Mouse (Mus musculus) lung, adult 2 months (tissue): ENCODE results near the gene Galnt18. TPM values are rescaled to one million over a fixed set of nuclear protein-coding genes. Genes with fewer than 3 reads are reported as not detected.

Experiments
- DNase-seq: peaks from one replicate; pipeline ENCODE4 v3.0.0; 2022
- H3K4me1 ChIP-seq: fragments of 200-500 bp; 2 replicates; pipeline ENCODE4 v1.6.1; 2011; ENCODE audit warnings: low read length; ENCODE audit not compliant: control insufficient read depth, insufficient read depth
- H3K4me3 ChIP-seq: fragments of 200-500 bp; replicated peaks from 2 replicates; pipeline ENCODE3; 2011; ENCODE audit warnings: low read depth, mild to moderate bottlenecking, control low read depth, low read length; ENCODE audit errors: extremely low read depth
- CTCF ChIP-seq: fragments of 200-500 bp; IDR thresholded peaks from 2 replicates; pipeline ENCODE4 v1.5.1; 2011; ENCODE audit warnings: mild to moderate bottlenecking, low read length, control low read depth; ENCODE audit not compliant: insufficient read depth
- POLR2A ChIP-seq: fragments of 200-500 bp; IDR thresholded peaks from 2 replicates; pipeline ENCODE4 v1.6.1; 2011; ENCODE audit warnings: low read depth, mild to moderate bottlenecking, control low read depth, low read length, borderline replicate concordance; ENCODE audit errors: extremely low read depth
- WGBS: fragments of 180-500 bp; shearing (Covaris S2); methylation state at CpG from one replicate; pipeline ENCODE4 v1.1.7; 2018; 5-methylcytosine and 5-hydroxymethylcytosine counted together
- polyA plus RNA-seq: library from polyadenylated mRNA; depleted of rRNA; stranded (reverse); fragments of >200 nt; gene quantifications from 2 replicates; pipeline ENCODE4 v1.2.3, GENCODE M21; 2012

Gene Galnt18
- polyA plus RNA-seq, 1 experiment: 142 TPM

DNA sequence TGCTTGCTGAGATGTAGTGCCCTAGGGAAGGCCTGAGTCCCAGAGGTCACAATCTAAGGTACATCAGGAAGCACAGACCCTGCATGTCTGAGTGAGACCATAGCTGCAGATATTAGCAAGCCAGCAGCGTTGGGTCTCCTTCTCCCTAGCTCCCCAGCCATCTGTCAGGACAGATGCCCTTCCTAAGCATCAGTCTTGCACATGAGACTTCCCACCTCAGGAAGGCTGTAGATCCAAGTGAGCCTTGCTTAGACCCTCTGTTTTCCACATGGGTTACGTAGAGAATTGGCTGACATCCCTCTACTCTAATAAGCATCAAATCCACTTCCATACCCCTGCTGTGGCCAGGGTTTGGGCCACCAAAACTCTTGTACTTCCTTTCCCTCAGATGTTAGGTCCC, 76.8 kb downstream of the Galnt18 start:
- no peak overlapping the region for H3K4me3 ChIP-seq
- WGBS: 93% methylated on average over 2 of the region's 2 CpGs
- H3K4me1 ChIP-seq: peaks cover 8% of the 10 kb centered on the region
- TF ChIP-seq POLR2A (no peak), CTCF (no peak)
- DNase-seq: no peak

DNA sequence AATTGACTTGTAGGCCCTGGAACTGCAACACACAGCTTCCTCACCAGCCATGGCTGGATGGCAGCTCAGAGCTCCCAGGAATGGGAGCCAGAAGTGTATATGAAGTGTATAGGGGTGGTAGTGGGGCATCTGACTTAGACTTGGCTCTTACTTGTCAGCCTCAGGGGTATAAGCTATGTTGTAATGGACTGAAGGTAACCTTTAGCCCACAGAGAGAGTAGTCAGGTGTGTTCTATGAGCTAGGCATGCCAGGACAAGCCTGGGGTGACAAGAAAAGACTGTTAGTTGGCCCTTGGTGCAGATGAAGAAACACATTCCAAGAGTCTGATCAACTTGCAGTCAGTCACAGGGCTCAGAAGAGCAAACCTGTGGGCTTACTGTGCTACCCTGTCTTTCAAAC, 78.0 kb downstream of the Galnt18 start:
- no peak overlapping the region for H3K4me3 ChIP-seq
- peaks cover 6% of the 10 kb centered on the region for H3K4me1 ChIP-seq
- DNase-seq: no peak
- no peak for TF ChIP-seq POLR2A
- TF ChIP-seq CTCF: no peak

DNA sequence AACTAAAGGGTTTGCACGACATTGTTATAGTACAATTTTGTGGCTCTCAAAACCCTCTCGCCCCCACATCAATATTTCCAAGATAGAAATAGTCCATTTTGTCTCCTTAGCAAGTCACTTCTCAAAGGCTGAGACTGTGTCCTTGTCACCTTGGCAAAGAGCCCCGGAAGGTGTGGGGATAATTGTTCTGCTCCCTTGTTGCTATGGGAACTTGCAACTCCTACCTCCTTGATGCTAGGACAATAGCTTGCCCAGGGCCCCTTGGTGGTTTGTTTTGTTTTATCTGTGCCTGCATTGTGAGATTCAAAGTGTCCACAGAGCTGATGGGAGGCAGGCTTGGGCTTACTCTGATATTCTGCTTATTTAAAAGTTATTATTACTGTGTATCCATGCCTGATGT, 80.3 kb downstream of the Galnt18 start:
- WGBS: 64% methylated on average over 3 of the region's 3 CpGs
- no peak for DNase-seq
- TF ChIP-seq CTCF (no peak), POLR2A (no peak)

DNA sequence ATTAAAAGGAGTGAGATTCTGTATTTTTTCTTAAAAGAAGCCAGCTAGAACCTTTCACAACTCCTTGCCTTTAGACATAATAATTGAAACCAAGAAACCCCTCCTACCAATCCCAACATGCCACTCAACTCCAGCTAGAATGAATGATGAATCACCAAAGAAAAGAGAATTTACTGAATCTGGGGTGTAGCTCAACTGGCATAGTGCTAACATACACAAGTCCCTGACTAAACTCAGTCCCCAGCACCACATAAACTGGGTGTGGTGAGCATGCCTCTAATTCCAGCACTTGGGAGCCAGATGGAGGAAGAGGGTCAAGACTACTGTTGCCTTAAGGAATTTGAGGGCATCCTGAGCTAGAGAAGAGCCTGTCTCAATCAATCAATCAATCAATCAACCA, 83.6 kb downstream of the Galnt18 start:
- H3K4me3 ChIP-seq: no peak overlapping the region
- H3K4me1 ChIP-seq: peaks cover 32% of the 10 kb centered on the region
- TF ChIP-seq POLR2A (no peak), CTCF (no peak)
- no peak for DNase-seq

More for the DNA sequence above, 80.3 kb downstream of the Galnt18 start:
- Histone ChIP-seq H3K4me1 (peaks cover 10% of the 10 kb centered on the region), H3K4me3 (no peak overlapping the region)

DNA sequence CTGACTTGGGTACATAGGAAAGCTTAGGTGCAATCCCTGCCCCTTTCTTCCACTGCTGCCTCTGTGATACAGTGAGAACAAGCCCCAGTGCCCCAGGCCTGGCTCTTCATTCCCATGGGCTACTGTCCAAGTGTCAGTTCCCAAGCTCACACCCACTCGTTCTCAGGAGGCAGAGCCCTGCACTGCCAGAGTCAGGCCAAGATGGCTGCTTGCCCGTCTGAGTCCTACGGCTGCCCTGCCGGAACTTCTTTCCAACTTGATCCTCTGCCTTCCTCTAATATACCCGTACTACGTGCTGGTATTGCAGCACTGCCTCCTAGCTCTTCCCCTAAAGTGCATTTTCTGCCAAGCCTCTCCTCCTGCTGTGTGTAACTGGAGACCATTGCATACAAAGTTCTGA, 85.5 kb downstream of the Galnt18 start:
- Histone ChIP-seq H3K4me1 (peaks cover 26% of the 10 kb centered on the region), H3K4me3 (no peak overlapping the region)
- DNase-seq: no peak
- no peak for TF ChIP-seq CTCF
- no peak for TF ChIP-seq POLR2A
- 26% methylated on average over 6 of the region's 6 CpGs for WGBS

DNA sequence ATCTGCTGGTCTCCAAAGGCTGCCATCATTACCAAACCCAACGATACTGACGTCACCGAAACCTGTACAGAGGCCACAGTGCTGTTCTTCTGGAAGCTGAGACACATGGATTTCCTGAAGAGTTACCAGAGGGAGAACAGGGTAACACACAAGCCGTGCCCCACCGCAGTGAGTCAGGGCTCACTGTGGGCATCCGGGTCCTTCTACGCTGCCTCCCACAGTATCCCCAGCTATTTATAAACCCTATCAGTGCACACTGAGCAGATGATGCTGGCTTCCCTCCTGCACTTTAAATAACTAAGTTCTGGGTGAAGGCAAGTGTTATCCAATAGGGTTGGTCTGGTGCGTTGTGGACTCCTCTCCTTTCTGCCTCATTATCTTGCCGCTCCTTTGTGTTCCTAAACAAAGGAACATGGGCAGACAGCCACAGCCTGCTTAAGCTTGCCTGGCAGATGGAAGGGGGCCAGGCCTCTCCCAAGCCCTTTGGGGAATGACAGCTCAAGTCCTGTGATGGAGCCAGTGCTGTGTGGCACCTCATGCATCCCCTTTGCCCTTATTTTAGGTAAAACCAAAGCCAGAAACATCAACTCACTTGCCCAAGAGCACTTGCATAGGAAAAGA, 87.0 kb downstream of the Galnt18 start:
- Histone ChIP-seq H3K4me3 (no peak overlapping the region), H3K4me1 (peaks cover 26% of the 10 kb centered on the region)
- TF ChIP-seq CTCF (no peak), POLR2A (no peak)
- WGBS: 45% methylated on average over 9 of the region's 9 CpGs
- peak; percentile 36 for DNase-seq

DNA sequence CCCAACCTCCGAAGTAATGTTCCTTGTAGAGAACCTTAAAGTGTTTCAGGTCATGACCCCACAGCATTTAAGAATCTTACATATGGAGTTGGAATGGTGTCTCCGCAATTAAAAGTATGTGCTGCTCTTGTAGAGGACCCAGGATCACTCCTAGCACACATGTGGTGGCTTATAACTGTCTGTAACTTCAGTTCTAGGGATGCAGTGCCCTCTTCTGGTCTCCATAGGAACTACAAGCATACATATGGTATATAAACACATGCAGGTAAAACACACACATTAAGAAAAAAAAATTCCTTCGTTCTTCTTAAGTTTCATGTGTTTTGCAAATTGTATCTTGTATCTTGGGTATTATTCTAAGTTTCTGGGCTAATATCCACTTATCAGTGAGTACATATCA, 99.7 kb downstream of the Galnt18 start:
- Histone ChIP-seq H3K4me1 (peaks cover 1% of the 10 kb centered on the region; the same call in 1 of the 2 replicates), H3K4me3 (no peak overlapping the region)
- TF ChIP-seq CTCF: no peak
- no peak for TF ChIP-seq POLR2A
- no peak for DNase-seq
- 94% methylated on average over 3 of the region's 3 CpGs for WGBS

DNA sequence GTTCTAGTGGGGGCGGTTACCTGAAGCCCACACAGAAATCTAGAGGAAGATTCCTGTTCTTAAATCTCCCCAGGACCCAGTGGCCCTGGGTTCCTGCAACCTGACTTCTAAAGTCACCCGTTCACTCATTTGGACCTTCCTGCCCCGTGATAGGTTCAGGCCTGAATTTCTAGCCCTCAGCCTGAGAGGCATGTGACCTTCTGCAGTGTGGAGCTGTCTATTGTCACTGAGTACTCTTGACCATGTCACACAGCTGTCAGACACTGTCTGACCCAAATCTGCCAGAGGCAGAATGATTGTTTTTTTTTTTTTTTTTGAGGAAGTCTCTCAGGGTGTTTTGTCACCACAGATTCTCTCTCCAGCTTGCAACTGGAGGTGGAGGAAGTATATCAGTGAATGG, 103.3 kb downstream of the Galnt18 start:
- 77% methylated on average over 3 of the region's 3 CpGs for WGBS
- Histone ChIP-seq H3K4me3 (no peak overlapping the region), H3K4me1 (peaks cover 5% of the 10 kb centered on the region)
- TF ChIP-seq CTCF (no peak), POLR2A (no peak)
- DNase-seq: no peak

DNA sequence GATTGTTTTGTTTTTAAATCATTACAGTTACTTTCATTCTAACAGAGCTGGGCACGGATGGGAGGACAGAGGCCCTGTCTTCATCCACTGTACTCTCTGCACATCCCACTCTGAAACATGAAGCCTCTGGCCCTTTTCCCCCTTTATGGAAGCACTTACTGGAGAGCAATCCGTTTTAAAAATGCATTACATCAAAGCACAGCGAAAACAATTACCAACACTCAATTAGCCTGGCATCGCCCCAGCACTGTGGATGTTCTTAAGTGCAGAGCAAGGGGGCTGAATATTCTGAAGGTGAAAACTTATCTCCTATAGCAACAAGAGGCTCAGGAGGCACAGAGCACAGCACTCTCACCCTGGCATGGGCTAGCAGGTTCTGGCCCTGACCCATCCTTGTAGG, 107.3 kb downstream of the Galnt18 start:
- H3K4me3 ChIP-seq: no peak overlapping the region

More for the DNA sequence above, 107.3 kb downstream of the Galnt18 start:
- peaks cover 5% of the 10 kb centered on the region for H3K4me1 ChIP-seq
- TF ChIP-seq CTCF (no peak), POLR2A (no peak)
- no peak for DNase-seq
- 48% methylated on average over 4 of the region's 4 CpGs for WGBS
